Mouse (Mus musculus) ES-E14 (cell line): ENCODE results near the gene AU022751. TPM values are rescaled to one million over a fixed set of nuclear protein-coding genes. Genes with fewer than 3 reads are reported as not detected.

Experiments
- total RNA-seq: library from RNA; depleted of rRNA; stranded (reverse); fragments of 300-350 nt; gene quantifications from 2 replicates; pipeline ENCODE4 v1.2.3, GENCODE M21; 2012; rRNA removed

AU022751 gene
- total RNA-seq, 1 experiment: 5.2 TPM

Other genes with a start within 250 kb of the AU022751 start
- 2.3 and 3.6 TPM in 2 replicates for gene Nudt11, start 36.0 kb downstream of the AU022751 start, total RNA-seq
- 1.6 and 2.8 TPM in 2 replicates for gene Nudt10, start 89.6 kb upstream of the AU022751 start, total RNA-seq
- gene Bmp15, start 237.3 kb upstream of the AU022751 start, total RNA-seq: 0.16 and 0.31 TPM in 2 replicates